Mouse (Mus musculus): ENCODE data around the gene Baz2b.

GRCm38 (mm10) chr2:60114901-60115300 is 94.7 kb downstream of the Baz2b start:
- TF ChIP-seq CTCF (IDR thresholded peaks at IDR 0.05; ENCODE audit: low read depth) = no peak
- no peak for TF ChIP-seq EP300 (IDR thresholded peaks at IDR 0.05; ENCODE audit: low read depth)

All from liver, postnatal 0 days (tissue).